Mouse (Mus musculus) limb, embryonic 12.5 days (tissue): ENCODE measurements around the gene Tinagl1. TPM values are rescaled to one million over a fixed set of nuclear protein-coding genes. Genes with fewer than 3 reads are reported as not detected.

Experiments used
- ATAC-seq: fragments of 200-750 bp; cut with Nextera tagmentation; 2 replicates; pipeline ENCODE4 v1.8.0; 2017; ENCODE audit warnings: low read depth, moderate TSS enrichment; ENCODE audit not compliant: insufficient number of reproducible peaks, insufficient read depth, low FRiP score, low TSS enrichment
- H3K27ac ChIP-seq: fragments of 300-500 bp; sonication (generic); 2 replicates; pipeline ENCODE4 v1.5.1; 2016; ENCODE audit warnings: mild to moderate bottlenecking, moderate library complexity
- H3K27me3 ChIP-seq: fragments of 300-500 bp; sonication (generic); 2 replicates; pipeline ENCODE4 v1.6.1; 2016; ENCODE audit warnings: mild to moderate bottlenecking, moderate library complexity
- H3K36me3 ChIP-seq: fragments of 300-500 bp; sonication (generic); 2 replicates; pipeline ENCODE4 v1.6.1; 2016; ENCODE audit warnings: mild to moderate bottlenecking, moderate library complexity
- H3K4me1 ChIP-seq: fragments of 300-500 bp; sonication (generic); replicated peaks from 2 replicates; pipeline ENCODE4 v1.6.1; 2016
- H3K4me2 ChIP-seq: fragments of 300-500 bp; sonication (generic); 2 replicates; pipeline ENCODE4 v1.6.1; 2016; ENCODE audit warnings: mild to moderate bottlenecking, moderate library complexity
- H3K4me3 ChIP-seq: fragments of 300-500 bp; sonication (generic); replicated peaks from 2 replicates; pipeline ENCODE4 v1.5.1; 2016; ENCODE audit warnings: mild to moderate bottlenecking
- H3K9ac ChIP-seq: fragments of 300-500 bp; sonication (generic); replicated peaks from 2 replicates; pipeline ENCODE4 v1.6.1; 2016; ENCODE audit warnings: mild to moderate bottlenecking, moderate library complexity
- H3K9me3 ChIP-seq: fragments of 300-500 bp; sonication (generic); 2 replicates; pipeline ENCODE4 v1.6.1; 2016; ENCODE audit warnings: mild to moderate bottlenecking, moderate library complexity
- WGBS: fragments of 180-500 bp; shearing (Covaris S2); methylation state at CpG from one replicate; pipeline ENCODE4 v1.1.7; 2016; 5-methylcytosine and 5-hydroxymethylcytosine counted together
- polyA plus RNA-seq: library from polyadenylated mRNA; unstranded; fragments of >200 nt; fragmentation: Nextera tagmentation; extraction: Ambion mirVana; gene quantifications from 2 replicates; pipeline ENCODE4 v1.2.1, GENCODE M21; 2016

Gene Tinagl1
- polyA plus RNA-seq, 1 experiment from 2014 or later: 7.8 TPM

GRCm38 (mm10) chr4:130141786-130142185, 33.1 kb downstream of the Tinagl1 start:
- H3K9ac ChIP-seq: no peak overlapping the region
- peaks cover 3% of the 10 kb centered on the region; the same call in 1 of the 2 replicates for H3K9me3 ChIP-seq
- WGBS: 65% methylated on average over 3 of the region's 3 CpGs
- H3K4me3 ChIP-seq: no peak overlapping the region
- H3K36me3 ChIP-seq: no peaks in the 10 kb centered on the region
- peaks cover 71% of the 10 kb centered on the region for H3K27me3 ChIP-seq
- no peak overlapping the region for H3K27ac ChIP-seq
- ATAC-seq: no peak
- H3K4me1 ChIP-seq: peaks cover 8% of the 10 kb centered on the region
- H3K4me2 ChIP-seq: no peak overlapping the region

DNA sequence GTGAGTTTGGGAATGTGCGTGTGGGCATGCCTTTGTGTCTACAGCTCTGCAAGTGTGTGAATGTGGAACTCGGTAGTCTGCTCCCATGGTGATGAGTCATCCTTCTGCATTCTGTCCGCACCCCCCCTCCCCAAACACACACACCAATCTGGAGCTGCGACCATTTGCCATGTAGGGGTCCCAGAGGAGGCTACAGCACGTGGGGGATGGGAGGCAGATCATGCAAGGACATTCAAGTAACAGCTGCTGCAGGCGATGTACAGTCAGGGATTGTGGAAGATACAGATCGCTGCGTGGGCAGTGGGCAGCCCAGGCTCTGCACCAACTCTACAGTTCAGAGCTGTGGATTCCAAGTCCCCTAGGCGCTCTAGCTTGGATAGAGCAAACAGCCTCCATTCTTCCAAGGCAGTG, 33.9 kb downstream of the Tinagl1 start:
- no peaks in the 10 kb centered on the region for H3K36me3 ChIP-seq
- peaks cover 3% of the 10 kb centered on the region; the same call in 1 of the 2 replicates for H3K9me3 ChIP-seq
- ATAC-seq: no peak
- no peak overlapping the region for H3K4me3 ChIP-seq
- no peak overlapping the region for H3K4me2 ChIP-seq
- WGBS: 75% methylated on average over 9 of the region's 9 CpGs
- no peak overlapping the region for H3K9ac ChIP-seq
- H3K27ac ChIP-seq: no peak overlapping the region
- H3K27me3 ChIP-seq: peaks cover 75% of the 10 kb centered on the region
- peaks cover 8% of the 10 kb centered on the region for H3K4me1 ChIP-seq

- Histone ChIP-seq H3K4me3 (peak within 1 kb of the TSS; percentile 42), H3K36me3 (no peaks in the 10 kb centered on the region), H3K4me2 (peak within 1 kb of the TSS; percentile 75), H3K27ac (no peak within 1 kb of the TSS), H3K27me3 (peaks cover 72% of the 10 kb centered on the region), H3K9me3 (no peaks in the 10 kb centered on the region), H3K9ac (peak within 1 kb of the TSS; percentile 50), H3K4me1 (peaks cover 13% of the 10 kb centered on the region)
- no peak for ATAC-seq
- WGBS: 2% methylated on average over 15 of the region's 15 CpGs
These were observed 35.8 kb downstream of the Tinagl1 start, which contains the start of gene Hcrtr1 for GRCm38 (mm10) chr4:130139214-130139492. Hcrtr1 (minus strand) TSS chr4:130139359.

GRCm38 (mm10) chr4:130138441-130139213, 36.3 kb downstream of the Tinagl1 start:
- peaks cover 13% of the 10 kb centered on the region for H3K4me1 ChIP-seq
- peaks cover 70% of the 10 kb centered on the region for H3K27me3 ChIP-seq
- no peaks in the 10 kb centered on the region for H3K9me3 ChIP-seq
- peak overlapping the region; percentile 75 for H3K4me2 ChIP-seq
- ATAC-seq: peak; percentile 62
- no peak overlapping the region for H3K27ac ChIP-seq
- no peaks in the 10 kb centered on the region for H3K36me3 ChIP-seq
- peak overlapping the region; percentile 50 for H3K9ac ChIP-seq
- H3K4me3 ChIP-seq: peak overlapping the region; percentile 42
- under 1% methylated on average over 57 of the region's 57 CpGs for WGBS

GRCm38 (mm10) chr4:130133399-130133798, 41.5 kb downstream of the Tinagl1 start:
- 67% methylated on average over 6 of the region's 6 CpGs for WGBS
- H3K27ac ChIP-seq: no peak overlapping the region
- no peak overlapping the region for H3K4me2 ChIP-seq
- H3K4me3 ChIP-seq: no peak overlapping the region
- H3K36me3 ChIP-seq: peaks cover 4% of the 10 kb centered on the region; the same call in 1 of the 2 replicates
- no peak for ATAC-seq
- H3K9ac ChIP-seq: no peak overlapping the region
- no peaks in the 10 kb centered on the region for H3K9me3 ChIP-seq
- peaks cover 18% of the 10 kb centered on the region; the same call in 1 of the 2 replicates for H3K4me1 ChIP-seq
- H3K27me3 ChIP-seq: peaks cover 23% of the 10 kb centered on the region

GRCm38 (mm10) chr4:130131448-130132105, 43.3 kb downstream of the Tinagl1 start:
- Histone ChIP-seq H3K27ac (no peak overlapping the region), H3K9me3 (no peaks in the 10 kb centered on the region), H3K4me2 (no peak overlapping the region), H3K4me1 (peaks cover 18% of the 10 kb centered on the region; the same call in 1 of the 2 replicates), H3K4me3 (no peak overlapping the region), H3K27me3 (peaks cover 5% of the 10 kb centered on the region), H3K36me3 (peaks cover 22% of the 10 kb centered on the region), H3K9ac (no peak overlapping the region)
- no peak for ATAC-seq
- 90% methylated on average over 7 of the region's 7 CpGs for WGBS

DNA sequence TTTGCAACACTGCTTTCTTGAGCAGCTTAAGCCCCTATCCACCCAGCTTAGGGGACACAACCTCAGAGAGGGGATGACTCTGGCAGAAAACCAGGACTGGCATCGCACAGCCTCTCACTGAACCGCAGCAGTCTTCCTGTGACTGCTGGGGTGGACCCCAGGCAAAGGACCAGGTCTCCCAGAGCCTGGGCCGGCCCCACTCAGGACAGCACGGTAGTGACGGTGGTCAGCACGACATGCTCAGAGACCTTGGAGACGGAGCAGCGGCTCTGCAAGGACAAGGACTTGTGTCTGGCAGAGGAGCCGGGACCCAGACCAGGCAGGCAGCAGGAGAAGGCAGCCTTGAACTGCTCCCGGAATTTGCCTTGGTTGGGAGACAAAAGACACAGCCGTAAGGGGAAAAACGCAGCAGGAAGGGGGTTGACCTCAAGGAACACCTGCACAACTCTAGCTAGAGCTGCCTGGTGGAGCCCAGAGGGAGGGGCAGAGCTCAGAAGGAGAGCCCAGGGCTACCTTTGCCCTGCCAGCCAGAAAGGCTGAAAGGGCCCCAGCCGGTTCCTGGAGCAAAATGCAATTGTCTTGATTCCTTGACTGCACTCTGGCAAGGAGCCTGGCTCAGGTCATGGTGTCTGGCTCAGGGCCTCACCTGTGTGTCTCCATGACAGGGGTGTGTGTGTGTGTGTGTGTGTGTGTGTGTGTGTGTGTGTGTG, 44.1 kb downstream of the Tinagl1 start:
- Histone ChIP-seq H3K9ac (peak overlapping the region; percentile 23; the same call in 1 of the 2 replicates), H3K4me3 (no peak overlapping the region), H3K9me3 (no peaks in the 10 kb centered on the region), H3K4me1 (peaks cover 18% of the 10 kb centered on the region; the same call in 1 of the 2 replicates), H3K36me3 (peaks cover 30% of the 10 kb centered on the region), H3K27ac (no peak overlapping the region), H3K4me2 (no peak overlapping the region), H3K27me3 (no peaks in the 10 kb centered on the region; the same call in 1 of the 2 replicates)
- 59% methylated on average over 13 of the region's 13 CpGs for WGBS
- ATAC-seq: no peak

DNA sequence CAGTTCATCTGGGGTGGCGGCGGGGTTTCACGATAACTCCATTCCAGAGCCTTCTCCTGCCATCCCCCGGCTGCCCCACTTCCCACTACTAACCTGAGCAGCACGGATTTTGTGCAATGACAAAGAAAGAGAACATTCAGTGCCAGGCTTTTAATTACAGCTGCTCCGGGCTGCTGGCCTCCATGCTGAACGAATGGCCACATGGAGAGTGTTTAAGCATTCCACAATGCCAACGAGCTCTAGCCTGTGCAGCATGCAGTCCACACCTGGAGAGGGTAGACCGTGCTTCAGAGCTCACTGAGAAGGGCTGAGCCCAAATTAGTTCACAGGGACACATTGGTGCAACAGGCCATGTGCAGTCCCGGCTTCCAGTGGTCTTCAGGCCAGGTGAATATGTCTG, 44.8 kb downstream of the Tinagl1 start:
- 76% methylated on average over 10 of the region's 10 CpGs for WGBS
- peaks cover 18% of the 10 kb centered on the region; the same call in 1 of the 2 replicates for H3K4me1 ChIP-seq
- ATAC-seq: no peak

GRCm38 (mm10) chr4:130128907-130129306, 46.0 kb downstream of the Tinagl1 start:
- no peak overlapping the region for H3K4me3 ChIP-seq
- no peak for ATAC-seq
- peaks cover 13% of the 10 kb centered on the region; the same call in 1 of the 2 replicates for H3K4me1 ChIP-seq
- H3K27ac ChIP-seq: no peak overlapping the region
- no peak overlapping the region for H3K9ac ChIP-seq
- H3K27me3 ChIP-seq: no peaks in the 10 kb centered on the region; the same call in 1 of the 2 replicates
- no peak overlapping the region for H3K4me2 ChIP-seq
- no peaks in the 10 kb centered on the region for H3K9me3 ChIP-seq
- 86% methylated on average over 5 of the region's 5 CpGs for WGBS
- peaks cover 49% of the 10 kb centered on the region for H3K36me3 ChIP-seq

More for the DNA sequence above, 44.8 kb downstream of the Tinagl1 start:
- Histone ChIP-seq H3K27me3 (no peaks in the 10 kb centered on the region; the same call in 1 of the 2 replicates), H3K4me2 (no peak overlapping the region), H3K9me3 (no peaks in the 10 kb centered on the region), H3K36me3 (peaks cover 37% of the 10 kb centered on the region), H3K4me3 (no peak overlapping the region), H3K27ac (no peak overlapping the region), H3K9ac (0 out of 2 replicates have a peak overlapping the region, but pooled peaks have one; percentile 23)

- H3K27ac ChIP-seq: no peak overlapping the region
- no peak overlapping the region for H3K4me3 ChIP-seq
- 39% methylated on average over 5 of the region's 5 CpGs for WGBS
- H3K4me2 ChIP-seq: no peak overlapping the region
- H3K36me3 ChIP-seq: peaks cover 79% of the 10 kb centered on the region
- ATAC-seq: no peak
- no peaks in the 10 kb centered on the region for H3K9me3 ChIP-seq
- no peak overlapping the region for H3K9ac ChIP-seq
- no peaks in the 10 kb centered on the region; the same call in 1 of the 2 replicates for H3K27me3 ChIP-seq
- peaks cover 9% of the 10 kb centered on the region; the same call in 1 of the 2 replicates for H3K4me1 ChIP-seq
These were observed 49.0 kb downstream of the Tinagl1 start for GRCm38 (mm10) chr4:130125935-130126334.

GRCm38 (mm10) chr4:130125164-130125563, 49.8 kb downstream of the Tinagl1 start:
- Histone ChIP-seq H3K27ac (no peak overlapping the region), H3K4me3 (no peak overlapping the region), H3K9me3 (no peaks in the 10 kb centered on the region), H3K36me3 (peaks cover 79% of the 10 kb centered on the region), H3K4me1 (peaks cover 1% of the 10 kb centered on the region; the same call in 1 of the 2 replicates), H3K4me2 (no peak overlapping the region), H3K27me3 (no peaks in the 10 kb centered on the region; the same call in 1 of the 2 replicates), H3K9ac (no peak overlapping the region)
- WGBS: 95% methylated on average over 6 of the region's 6 CpGs
- no peak for ATAC-seq
